Mouse (Mus musculus): ENCODE data around the gene Plcb4. TPM values are rescaled to one million over a fixed set of nuclear protein-coding genes. Genes with fewer than 3 reads are reported as not detected.

The Plcb4 gene
- polyA plus RNA-seq, 1 experiment, result 6.1 TPM

GRCm38 (mm10) chr2:135759499-135760095 is 100.8 kb downstream of the Plcb4 start:
- H3K27ac ChIP-seq (ENCODE audit: insufficient read depth, low read depth, low read length), result no peak overlapping the region
- DNase-seq, result peak; percentile 70
- no peaks in the 10 kb centered on the region for H3K27me3 ChIP-seq (replicated peaks; ENCODE audit: control insufficient read depth, insufficient read depth, low read length)
- no peaks in the 10 kb centered on the region for H3K36me3 ChIP-seq (ENCODE audit: control insufficient read depth, insufficient read depth, low read length)
- 77% methylated on average over 6 of the region's 6 CpGs for WGBS
- no peak overlapping the region for H3K4me3 ChIP-seq (ENCODE audit: insufficient read depth, low read depth, low read length)
- no peaks in the 10 kb centered on the region for H3K4me1 ChIP-seq (ENCODE audit: control insufficient read depth, insufficient read depth, low read length)
- TF ChIP-seq CTCF (conservative IDR thresholded peaks at IDR 0.05; ENCODE audit: insufficient read depth, insufficient read length, low read depth, low read length) (no peak), POLR2A (IDR thresholded peaks at IDR 0.05; ENCODE audit: low read depth, low read length) (no peak)

GRCm38 (mm10) chr2:135761226-135761802 is 102.5 kb downstream of the Plcb4 start:
- DNase-seq, result no peak
- Histone ChIP-seq H3K36me3 (ENCODE audit: control insufficient read depth, insufficient read depth, low read length) (no peaks in the 10 kb centered on the region), H3K27me3 (replicated peaks; ENCODE audit: control insufficient read depth, insufficient read depth, low read length) (no peaks in the 10 kb centered on the region), H3K4me3 (ENCODE audit: insufficient read depth, low read depth, low read length) (no peak overlapping the region), H3K27ac (ENCODE audit: insufficient read depth, low read depth, low read length) (no peak overlapping the region), H3K4me1 (ENCODE audit: control insufficient read depth, insufficient read depth, low read length) (no peaks in the 10 kb centered on the region)
- WGBS, result 76% methylated on average over 8 of the region's 8 CpGs
- TF ChIP-seq CTCF (conservative IDR thresholded peaks at IDR 0.05; ENCODE audit: insufficient read depth, insufficient read length, low read depth, low read length), result no peak
- no peak for TF ChIP-seq POLR2A (IDR thresholded peaks at IDR 0.05; ENCODE audit: low read depth, low read length)

- no peaks in the 10 kb centered on the region for H3K27me3 ChIP-seq (replicated peaks; ENCODE audit: control insufficient read depth, insufficient read depth, low read length)
- TF ChIP-seq CTCF (conservative IDR thresholded peaks at IDR 0.05; ENCODE audit: insufficient read depth, insufficient read length, low read depth, low read length) (no peak), POLR2A (IDR thresholded peaks at IDR 0.05; ENCODE audit: low read depth, low read length) (no peak)
- no peak for DNase-seq
- no peak overlapping the region for H3K4me3 ChIP-seq (ENCODE audit: insufficient read depth, low read depth, low read length)
- H3K36me3 ChIP-seq (ENCODE audit: control insufficient read depth, insufficient read depth, low read length), result no peaks in the 10 kb centered on the region
- H3K27ac ChIP-seq (ENCODE audit: insufficient read depth, low read depth, low read length), result no peak overlapping the region
- WGBS, result 69% methylated on average over 8 of the region's 8 CpGs
- no peaks in the 10 kb centered on the region for H3K4me1 ChIP-seq (ENCODE audit: control insufficient read depth, insufficient read depth, low read length)
Measured at GRCm38 (mm10) chr2:135764706-135765105, 105.9 kb downstream of the Plcb4 start.

- no peak for DNase-seq
- WGBS, result 88% methylated on average over 6 of the region's 6 CpGs
- Histone ChIP-seq H3K4me1 (ENCODE audit: control insufficient read depth, insufficient read depth, low read length) (no peaks in the 10 kb centered on the region), H3K27ac (ENCODE audit: insufficient read depth, low read depth, low read length) (no peak overlapping the region), H3K36me3 (ENCODE audit: control insufficient read depth, insufficient read depth, low read length) (no peaks in the 10 kb centered on the region), H3K27me3 (replicated peaks; ENCODE audit: control insufficient read depth, insufficient read depth, low read length) (no peaks in the 10 kb centered on the region), H3K4me3 (ENCODE audit: insufficient read depth, low read depth, low read length) (no peak overlapping the region)
- TF ChIP-seq POLR2A (IDR thresholded peaks at IDR 0.05; ENCODE audit: low read depth, low read length) (no peak), CTCF (conservative IDR thresholded peaks at IDR 0.05; ENCODE audit: insufficient read depth, insufficient read length, low read depth, low read length) (no peak)
Measured at GRCm38 (mm10) chr2:135766471-135767063, 107.8 kb downstream of the Plcb4 start.

- WGBS, result 78% methylated on average over 5 of the region's 5 CpGs
- Histone ChIP-seq H3K4me3 (ENCODE audit: insufficient read depth, low read depth, low read length) (no peak overlapping the region), H3K4me1 (ENCODE audit: control insufficient read depth, insufficient read depth, low read length) (no peaks in the 10 kb centered on the region), H3K27me3 (replicated peaks; ENCODE audit: control insufficient read depth, insufficient read depth, low read length) (no peaks in the 10 kb centered on the region), H3K27ac (ENCODE audit: insufficient read depth, low read depth, low read length) (no peak overlapping the region), H3K36me3 (ENCODE audit: control insufficient read depth, insufficient read depth, low read length) (no peaks in the 10 kb centered on the region)
- no peak for TF ChIP-seq POLR2A (IDR thresholded peaks at IDR 0.05; ENCODE audit: low read depth, low read length)
- peak; percentile 10 for DNase-seq
Measured at GRCm38 (mm10) chr2:135767535-135767934, 108.7 kb downstream of the Plcb4 start.

- Histone ChIP-seq H3K36me3 (ENCODE audit: control insufficient read depth, insufficient read depth, low read length) (no peaks in the 10 kb centered on the region), H3K4me3 (ENCODE audit: insufficient read depth, low read depth, low read length) (no peak overlapping the region), H3K27me3 (replicated peaks; ENCODE audit: control insufficient read depth, insufficient read depth, low read length) (no peaks in the 10 kb centered on the region), H3K4me1 (ENCODE audit: control insufficient read depth, insufficient read depth, low read length) (no peaks in the 10 kb centered on the region), H3K27ac (ENCODE audit: insufficient read depth, low read depth, low read length) (no peak overlapping the region)
- TF ChIP-seq CTCF (conservative IDR thresholded peaks at IDR 0.05; ENCODE audit: insufficient read depth, insufficient read length, low read depth, low read length), result no peak
- no peak for TF ChIP-seq POLR2A (IDR thresholded peaks at IDR 0.05; ENCODE audit: low read depth, low read length)
- 65% methylated on average over 8 of the region's 8 CpGs for WGBS
- no peak for DNase-seq
Measured at GRCm38 (mm10) chr2:135769701-135770100, 110.9 kb downstream of the Plcb4 start.

- H3K27me3 ChIP-seq (replicated peaks; ENCODE audit: control insufficient read depth, insufficient read depth, low read length), result no peaks in the 10 kb centered on the region
- no peak for DNase-seq
- H3K36me3 ChIP-seq (ENCODE audit: control insufficient read depth, insufficient read depth, low read length), result no peaks in the 10 kb centered on the region
- no peak overlapping the region for H3K4me3 ChIP-seq (ENCODE audit: insufficient read depth, low read depth, low read length)
- H3K4me1 ChIP-seq (ENCODE audit: control insufficient read depth, insufficient read depth, low read length), result no peaks in the 10 kb centered on the region; the same call in 1 of the 2 replicates
- 89% methylated on average over 9 of the region's 9 CpGs for WGBS
- no peak overlapping the region for H3K27ac ChIP-seq (ENCODE audit: insufficient read depth, low read depth, low read length)
- TF ChIP-seq POLR2A (IDR thresholded peaks at IDR 0.05; ENCODE audit: low read depth, low read length) (no peak), CTCF (conservative IDR thresholded peaks at IDR 0.05; ENCODE audit: insufficient read depth, insufficient read length, low read depth, low read length) (no peak)
Measured at GRCm38 (mm10) chr2:135770226-135770625, 111.4 kb downstream of the Plcb4 start.
